In the genomic region with DNA sequence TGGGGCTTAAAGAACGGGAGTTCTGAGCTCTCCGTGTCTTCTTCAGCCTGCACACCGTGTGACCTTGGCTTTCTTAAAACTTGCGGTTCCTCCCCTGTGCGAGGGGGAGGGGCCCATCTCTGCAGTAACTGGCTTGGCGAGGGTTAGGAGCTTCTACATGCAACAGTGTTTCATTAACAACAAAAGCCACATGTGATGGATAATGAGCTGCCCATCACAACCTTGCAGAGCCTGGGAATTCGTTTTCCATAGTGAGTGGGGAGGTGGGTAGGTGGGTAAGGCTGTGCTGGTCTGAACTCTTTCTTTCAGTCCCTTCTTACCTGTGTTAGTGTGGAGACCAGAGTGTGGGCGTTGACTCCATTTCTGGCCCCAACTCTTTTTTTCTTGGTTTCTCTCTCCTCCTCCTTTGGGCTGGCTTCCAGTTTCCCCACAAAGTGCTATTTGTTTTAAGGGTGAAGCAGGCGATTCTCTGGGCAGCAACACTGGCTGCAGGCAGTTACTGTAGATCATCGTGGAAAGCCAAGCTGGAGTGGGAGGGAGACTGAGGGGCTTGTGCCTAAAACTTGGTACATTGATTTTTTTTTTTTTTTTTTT, we compare ENCODE assay signal across 7 mouse cellular contexts. TPM values are rescaled to one million over a fixed set of nuclear protein-coding genes. Genes with fewer than 3 reads are reported as not detected.
DNase-seq lines count a peak whose midpoint lies in the region; ATAC-seq and TF ChIP-seq lines count a peak whose summit lies in the region.

No protein-coding gene starts in this region.

- peaks cover 2% of the 10 kb centered on the region; the same call in 1 of the 2 replicates for H3K36me3 ChIP-seq in neural tube, embryonic 12.5 days
- H3K36me3 ChIP-seq in embryonic facial prominence, embryonic 15.5 days: no peaks in the 10 kb centered on the region
- H3K36me3 ChIP-seq in kidney, postnatal 0 days (ENCODE audit: insufficient read depth, low read length): no peaks in the 10 kb centered on the region

- no peak for TF ChIP-seq CTCF in kidney, postnatal 0 days (IDR thresholded peaks at IDR 0.05; ENCODE audit: low read depth)

- DNase-seq in neural tube, embryonic 10.5 days (ENCODE audit: extremely low spot score, low spot score): no peak
- DNase-seq in kidney, postnatal 0 days (ENCODE audit: low spot score): no peak
- peak; percentile 67 for DNase-seq in naive thymus-derived CD4-positive, alpha-beta T cell, adult 2 months (ENCODE audit: low read depth)
- DNase-seq in gastrocnemius, postnatal 10 days: no peak
- DNase-seq in gastrocnemius, postnatal 36 days: no peak

- no peak overlapping the region for H3K4me2 ChIP-seq in neural tube, embryonic 12.5 days (replicated peaks)
- H3K4me2 ChIP-seq in embryonic facial prominence, embryonic 15.5 days (replicated peaks): peak overlapping the region; percentile 17; the same call in 1 of the 2 replicates
- no peak overlapping the region for H3K4me2 ChIP-seq in kidney, postnatal 0 days (ENCODE audit: low read length)

- no peak overlapping the region for H3K9ac ChIP-seq in neural tube, embryonic 12.5 days
- H3K9ac ChIP-seq in embryonic facial prominence, embryonic 15.5 days: no peak overlapping the region
- H3K9ac ChIP-seq in kidney, postnatal 0 days (ENCODE audit: low read depth, low read length): no peak overlapping the region

- no peaks in the 10 kb centered on the region for H3K27me3 ChIP-seq in neural tube, embryonic 12.5 days (replicated peaks)
- H3K27me3 ChIP-seq in embryonic facial prominence, embryonic 15.5 days: no peaks in the 10 kb centered on the region
- no peaks in the 10 kb centered on the region for H3K27me3 ChIP-seq in kidney, postnatal 0 days (ENCODE audit: insufficient read depth, low read length)

- 66% methylated on average over 10 of the region's 10 CpGs for WGBS in neural tube, embryonic 12.5 days
- WGBS in embryonic facial prominence, embryonic 15.5 days: 25% methylated on average over 10 of the region's 10 CpGs
- 31% methylated on average over 10 of the region's 10 CpGs for WGBS in kidney, postnatal 0 days

- no peaks in the 10 kb centered on the region for H3K9me3 ChIP-seq in neural tube, embryonic 12.5 days
- no peaks in the 10 kb centered on the region for H3K9me3 ChIP-seq in embryonic facial prominence, embryonic 15.5 days (replicated peaks)
- no peaks in the 10 kb centered on the region for H3K9me3 ChIP-seq in kidney, postnatal 0 days (replicated peaks; ENCODE audit: low read length)

- intact Hi-C loops in gastrocnemius, postnatal 36 days (cut with DNase I): no loop called here

- no peak overlapping the region for H3K4me3 ChIP-seq in neural tube, embryonic 12.5 days
- H3K4me3 ChIP-seq in embryonic facial prominence, embryonic 15.5 days (replicated peaks): no peak overlapping the region
- no peak overlapping the region for H3K4me3 ChIP-seq in kidney, postnatal 0 days (replicated peaks; ENCODE audit: low read depth, low read length)

- H3K27ac ChIP-seq in neural tube, embryonic 12.5 days: 0 out of 2 replicates have a peak overlapping the region, but pooled peaks have one; percentile 21
- peak overlapping the region; percentile 68 for H3K27ac ChIP-seq in embryonic facial prominence, embryonic 15.5 days (replicated peaks)
- peak overlapping the region; percentile 55; the same call in 1 of the 2 replicates for H3K27ac ChIP-seq in kidney, postnatal 0 days

- peak; percentile 39; the same call in 1 of the 2 replicates for ATAC-seq in neural tube, embryonic 12.5 days (ENCODE audit: low FRiP score, low read depth)
- peak; percentile 48 for ATAC-seq in embryonic facial prominence, embryonic 15.5 days (ENCODE audit: insufficient number of reproducible peaks, low FRiP score, low TSS enrichment, low read depth)
- ATAC-seq in kidney, postnatal 0 days (replicated peaks; ENCODE audit: low FRiP score, low read depth): no peak; the same call in 1 of the 2 replicates

- H3K4me1 ChIP-seq in neural tube, embryonic 12.5 days: peaks cover 25% of the 10 kb centered on the region
- peaks cover 32% of the 10 kb centered on the region for H3K4me1 ChIP-seq in embryonic facial prominence, embryonic 15.5 days
- peaks cover 34% of the 10 kb centered on the region for H3K4me1 ChIP-seq in kidney, postnatal 0 days (replicated peaks; ENCODE audit: insufficient read depth, low read length)

RNA-seq across cellular contexts. Expression of a gene that starts 15.9 kb away (rescaled TPM):
- 37.1 and 39.3 TPM in 2 replicates for polyA plus RNA-seq in neural tube, embryonic 12.5 days (2016; fragmentation: Nextera tagmentation; extraction: Ambion mirVana)
- polyA plus RNA-seq in embryonic facial prominence, embryonic 15.5 days (2015; fragmentation: Nextera tagmentation; extraction: Ambion mirVana): 15.9 and 17.7 TPM in 2 replicates
- 32.5 and 34.6 TPM in 2 replicates for polyA plus RNA-seq in kidney, postnatal 0 days (2015; fragmentation: Nextera tagmentation; extraction: Ambion mirVana)
- 10 to 100 TPM; 10.8 to 11.1 TPM for total RNA-seq in gastrocnemius, postnatal 10 days (2021)
- 1 to 10 TPM; 3.0 to 4.4 TPM for total RNA-seq in gastrocnemius, postnatal 36 days (2021)
